In genomic region chr3:109134036-109134435, GRCm38 (mm10) we compare ENCODE assay signal across 50 mouse cellular contexts. TPM values are rescaled to one million over a fixed set of nuclear protein-coding genes. Genes with fewer than 3 reads are reported as not detected.
"Had no signal": no experiment of that assay in that cellular context is flagged by ENCODE, and none has a peak within 500 bp of the region (broad histone marks: within the 10 kb centered on the region; RNA-seq: fewer than 3 reads in every experiment).

No protein-coding gene starts in this region.

- DNase-seq: heart, postnatal 10 days; heart, postnatal 36 days; heart, postnatal 4 days; kidney, adult 11 months; kidney, adult 18-20 months; kidney, adult 2 months; kidney, adult 8-10 months; kidney, adult 9 months; kidney, postnatal 10 days; kidney, postnatal 14 days; kidney, postnatal 25 days; kidney, postnatal 36 days; kidney, postnatal 4 days; layer of hippocampus, adult 9-11 months; layer of hippocampus, postnatal 36 days had no signal

- H3K27me3 ChIP-seq: heart, embryonic 12.5 days; heart, embryonic 13.5 days; heart, embryonic 15.5 days; hindbrain, embryonic 12.5 days; hindbrain, embryonic 13.5 days; hindbrain, embryonic 15.5 days; intestine, embryonic 15.5 days; kidney, embryonic 15.5 days had no signal

- H3K27ac ChIP-seq: heart, embryonic 10.5 days; heart, embryonic 13.5 days; heart, embryonic 15.5 days; hindbrain, embryonic 10.5 days; hindbrain, embryonic 12.5 days; hindbrain, embryonic 13.5 days; hindbrain, embryonic 14.5 days; hindbrain, embryonic 15.5 days; hindbrain, postnatal 0 days; intestine, embryonic 15.5 days; kidney, embryonic 15.5 days; kidney, postnatal 0 days; layer of hippocampus, adult 2 months had no signal

- ATAC-seq: hindbrain, embryonic 16.5 days; hindbrain, postnatal 0 days; inflammation-experienced regulatory T-cells, adult 6 months; intestine, embryonic 15.5 days; intestine, embryonic 16.5 days; intestine, postnatal 0 days had no signal

- H3K4me1 ChIP-seq: heart, embryonic 10.5 days; heart, embryonic 12.5 days; heart, embryonic 15.5 days; hindbrain, embryonic 10.5 days; hindbrain, embryonic 13.5 days; hindbrain, embryonic 15.5 days; kidney, embryonic 15.5 days had no signal

- H3K36me3 ChIP-seq: hindbrain, embryonic 15.5 days had no signal

- H3K4me3 ChIP-seq: heart, embryonic 10.5 days; heart, embryonic 12.5 days; heart, embryonic 13.5 days; heart, embryonic 15.5 days; hindbrain, embryonic 10.5 days; hindbrain, embryonic 12.5 days; hindbrain, embryonic 13.5 days; hindbrain, embryonic 15.5 days; intestine, embryonic 15.5 days; kidney, embryonic 15.5 days; layer of hippocampus, adult 2 months had no signal

RNA-seq across cellular contexts. Expression of gene Slc25a54, which starts 53.8 kb away (rescaled TPM):
- total RNA-seq: heart, postnatal 10 days; heart, postnatal 25 days; heart, postnatal 36 days; heart, postnatal 4 days; hematopoietic stem cell, adult 5-6 weeks; hindbrain, postnatal 0 days; layer of hippocampus, adult 18-20 months; layer of hippocampus, adult 2 months; layer of hippocampus, adult 8-10 months; layer of hippocampus, postnatal 10 days; layer of hippocampus, postnatal 14 days; layer of hippocampus, postnatal 25 days; layer of hippocampus, postnatal 36 days; left cerebral cortex, adult 18-20 months had no signal
- polyA plus RNA-seq: heart, embryonic 10.5 days; heart, embryonic 11.5 days; heart, embryonic 12.5 days; heart, embryonic 13.5 days; heart, embryonic 14.5 days; heart, embryonic 15.5 days; heart, embryonic 16.5 days; heart, postnatal 0 days; hindbrain, embryonic 10.5 days; hindbrain, embryonic 11.5 days; hindbrain, embryonic 12.5 days; hindbrain, embryonic 13.5 days; hindbrain, embryonic 14.5 days; hindbrain, embryonic 15.5 days; hindbrain, embryonic 16.5 days; hindbrain, postnatal 0 days; inflammation-experienced regulatory T-cells, adult 6 months; intestine, embryonic 14.5 days; intestine, embryonic 15.5 days; intestine, embryonic 16.5 days; intestine, postnatal 0 days; kidney, adult 2 months; kidney, embryonic 14.5 days; kidney, embryonic 15.5 days; kidney, embryonic 16.5 days; kidney, postnatal 0 days; large intestine, adult 2 months had no signal
